Mouse (Mus musculus) ES-E14 (cell line): Measurements from ENCODE around the gene Rabgap1. TPM values are rescaled to one million over a fixed set of nuclear protein-coding genes. Genes with fewer than 3 reads are reported as not detected.

Source experiments
- DNase-seq: peaks from one replicate; pipeline ENCODE4 v3.0.0-alpha.2; 2013; ENCODE audit warnings: low read depth, low spot score
- H3K27ac ChIP-seq: 2 replicates; pipeline ENCODE4 v1.5.1; 2012; ENCODE audit warnings: low read depth, mild to moderate bottlenecking, low read length, moderate library complexity, mixed read lengths; ENCODE audit not compliant: poor library complexity, insufficient read depth, severe bottlenecking
- H3K36me3 ChIP-seq: 2 replicates; pipeline ENCODE4 v1.6.1; 2012; ENCODE audit warnings: mild to moderate bottlenecking, low read length, moderate library complexity, mixed read lengths; ENCODE audit not compliant: control insufficient read depth, poor library complexity, insufficient read depth, severe bottlenecking
- H3K4me1 ChIP-seq, 2 experiments: fragments of 150-350 bp in 1 of 2; sonication (generic) in 1 of 2; 2 replicates each; pipeline ENCODE4 v1.6.1; 2012; ENCODE audit warnings: low read length in 2 of 2, mild to moderate bottlenecking in 1 of 2, mixed read lengths in 1 of 2; ENCODE audit not compliant: control insufficient read depth in 2 of 2, insufficient read depth in 2 of 2, poor library complexity in 1 of 2
- H3K4me3 ChIP-seq, 2 experiments: fragments of 150-350 bp in 1 of 2; sonication (generic) in 1 of 2; 2 replicates each; pipeline ENCODE4 v1.5.1; 2012; ENCODE audit warnings: low read length in 2 of 2, low read depth in 1 of 2, mild to moderate bottlenecking in 1 of 2, mixed read lengths in 1 of 2; ENCODE audit not compliant: insufficient read depth in 1 of 2, poor library complexity in 1 of 2, severe bottlenecking in 1 of 2
- H3K9ac ChIP-seq: 2 replicates; pipeline ENCODE4 v1.6.1; 2012; ENCODE audit warnings: low read depth, mild to moderate bottlenecking, low read length, mixed read lengths; ENCODE audit not compliant: poor library complexity, insufficient read depth, severe bottlenecking
- H3K9me3 ChIP-seq: fragments of 150-350 bp; sonication (generic); 2 replicates; pipeline ENCODE4 v1.6.1; 2012; ENCODE audit warnings: low read depth, mild to moderate bottlenecking, low read length; ENCODE audit not compliant: control insufficient read depth, insufficient read depth
- CHD2 ChIP-seq: IDR thresholded peaks from 2 replicates; pipeline ENCODE4 v1.6.1; 2014; ENCODE audit warnings: mild to moderate bottlenecking, low read depth, low read length, inconsistent platforms
- HCFC1 ChIP-seq: IDR thresholded peaks from 2 replicates; pipeline ENCODE4 v1.6.1; 2012; ENCODE audit warnings: low read length, inconsistent platforms, borderline replicate concordance; ENCODE audit not compliant: insufficient read depth
- MAFK ChIP-seq: IDR thresholded peaks from 2 replicates; pipeline ENCODE4 v1.6.1; 2014; ENCODE audit warnings: mild to moderate bottlenecking, low read depth, low read length, inconsistent platforms; ENCODE audit not compliant: insufficient read depth
- ZC3H11A ChIP-seq: IDR thresholded peaks from 2 replicates; pipeline ENCODE4 v1.6.1; 2012; ENCODE audit warnings: low read depth, mild to moderate bottlenecking, inconsistent platforms, low read length, borderline replicate concordance
- ZNF384 ChIP-seq: IDR thresholded peaks from 2 replicates; pipeline ENCODE4 v1.6.1; 2012; ENCODE audit warnings: low read depth, low read length, inconsistent platforms
- in situ Hi-C, 2 experiments: fragments of 600-800 bp; cut with MboI; formaldehyde crosslinking; loops; one replicate each; pipeline ENCODE4 v1.15.1; 2025; ENCODE audit warnings: low sequenced_read_pairs in 2 of 2, inconsistent platforms in 1 of 2; ENCODE audit not compliant: unreplicated experiment in 2 of 2
- total RNA-seq: library from RNA; depleted of rRNA; stranded (reverse); fragments of 300-350 nt; gene quantifications from 2 replicates; pipeline ENCODE4 v1.2.3, GENCODE M21; 2012

Rabgap1 gene
- total RNA-seq, 1 experiment, result 41.0 TPM

DNA sequence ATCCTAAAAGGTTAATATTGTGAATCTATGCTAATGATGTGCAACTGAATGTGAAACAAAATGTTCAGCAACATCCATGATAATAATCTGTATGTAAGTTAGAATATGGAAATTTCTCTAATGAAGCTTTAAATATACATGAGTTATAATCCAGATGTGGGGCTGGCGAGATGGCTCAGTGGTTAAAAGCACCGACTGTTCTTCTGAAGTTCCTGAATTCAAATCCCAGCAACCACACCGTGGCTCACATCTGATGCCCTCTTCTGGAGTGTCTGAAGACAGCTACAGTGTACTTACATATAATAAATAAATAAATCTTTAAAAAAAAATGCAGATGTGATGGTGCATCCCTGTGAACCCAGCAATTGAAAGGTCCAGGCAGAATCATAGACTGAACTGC lies 19.4 kb upstream of the Rabgap1 start:
- no peaks in the 10 kb centered on the region; the same call in 1 of the 2 replicates for H3K36me3 ChIP-seq
- no peak overlapping the region for H3K9ac ChIP-seq
- no peak overlapping the region for H3K4me3 ChIP-seq
- in situ Hi-C loops, result no loop called here
- no peak for DNase-seq
- peaks cover 0 to 3% of the 10 kb centered on the region in 2 experiments; a peak in 1 of 4 replicates for H3K4me1 ChIP-seq
- no peaks in the 10 kb centered on the region for H3K9me3 ChIP-seq
- TF ChIP-seq MAFK (no peak), CHD2 (no peak), HCFC1 (no peak), ZC3H11A (no peak), ZNF384 (no peak)
- H3K27ac ChIP-seq, result no peak overlapping the region

DNA sequence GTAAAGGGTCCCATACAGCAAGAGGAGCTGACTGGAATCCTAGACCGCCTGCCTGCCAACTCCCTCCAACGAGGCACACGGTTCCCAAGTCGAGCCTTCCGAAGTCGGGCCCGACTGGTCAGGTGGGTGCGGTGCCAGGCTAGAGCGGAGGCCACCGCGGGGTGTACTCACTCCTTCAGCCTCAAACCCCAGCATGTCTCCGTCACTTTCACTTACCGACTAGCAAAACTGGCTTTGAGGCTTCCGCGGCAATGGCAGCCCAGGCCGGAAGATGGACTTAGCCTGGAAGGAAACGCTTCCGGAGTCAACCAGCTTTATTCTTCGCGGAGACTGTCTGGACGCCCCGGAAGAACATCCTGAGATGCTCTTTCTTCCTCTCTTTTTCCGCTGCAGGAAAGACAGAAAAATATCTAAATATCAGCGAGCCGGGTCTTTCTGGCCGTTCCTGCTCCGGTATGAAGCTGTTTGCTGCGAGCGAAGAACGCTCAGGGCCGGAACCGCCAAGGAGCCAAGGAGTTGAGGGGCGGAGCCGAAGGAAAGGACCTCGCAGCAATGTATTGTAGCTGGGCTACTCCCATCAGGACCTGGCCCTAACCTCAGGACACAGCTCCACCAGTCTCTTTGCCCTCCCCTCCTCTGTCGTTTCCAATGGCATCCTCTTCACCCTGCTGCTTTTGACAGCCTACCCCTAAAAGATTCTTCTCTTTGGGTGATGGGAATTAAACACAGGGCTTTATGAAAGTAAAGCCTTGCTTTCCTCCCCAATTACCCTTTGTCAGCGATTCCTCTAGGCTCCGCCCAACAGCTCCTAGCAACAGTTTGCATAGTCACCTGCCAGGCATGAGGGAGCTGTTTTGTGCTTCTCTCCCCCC lies 12.2 kb upstream of the Rabgap1 start:
- H3K4me1 ChIP-seq, result peaks cover 0 to 2% of the 10 kb centered on the region in 2 experiments; a peak in 1 of 4 replicates
- peak; percentile 80 for DNase-seq
- H3K36me3 ChIP-seq, result no peaks in the 10 kb centered on the region; the same call in 1 of the 2 replicates
- no peaks in the 10 kb centered on the region for H3K9me3 ChIP-seq
- peak overlapping the region; percentile 96 for H3K9ac ChIP-seq
- TF ChIP-seq ZNF384, result no peak
- TF ChIP-seq CHD2, result peak; percentile 72
- TF ChIP-seq HCFC1, result peak; percentile 75
- TF ChIP-seq MAFK, result peak; percentile 92
- TF ChIP-seq ZC3H11A, result no peak
- H3K27ac ChIP-seq, result peak overlapping the region; percentile 86
- in situ Hi-C loops, result no loop called here
- peak overlapping the region; percentile 79 to 97 for H3K4me3 ChIP-seq

DNA sequence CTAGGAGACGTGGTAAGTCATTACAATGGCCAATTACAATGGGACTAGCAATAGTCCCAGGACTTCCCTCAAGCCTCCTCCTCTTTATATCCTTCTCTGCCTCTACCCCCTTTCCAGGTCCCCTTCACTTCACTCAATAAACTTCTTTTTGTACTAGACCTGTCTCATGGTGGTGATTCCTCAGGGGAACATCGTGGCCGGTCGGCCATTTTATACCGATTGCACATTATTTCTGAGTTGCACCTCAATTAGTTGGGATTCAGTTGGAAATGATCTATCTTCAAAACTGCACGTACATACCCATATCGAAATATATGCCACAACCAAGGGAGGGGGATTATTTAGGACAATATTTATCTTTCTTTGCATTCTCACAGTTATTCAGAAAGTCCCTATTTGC lies 11.5 kb upstream of the Rabgap1 start:
- Histone ChIP-seq H3K9ac (peak overlapping the region; percentile 70), H3K4me1 (peaks cover 0 to 2% of the 10 kb centered on the region in 2 experiments; a peak in 1 of 4 replicates), H3K4me3 (peak overlapping the region; percentile 79 to 97), H3K9me3 (no peaks in the 10 kb centered on the region), H3K36me3 (no peaks in the 10 kb centered on the region; the same call in 1 of the 2 replicates), H3K27ac (peak overlapping the region; percentile 40; the same call in 1 of the 2 replicates)
- no peak for DNase-seq
- in situ Hi-C loops, result no loop called here
- TF ChIP-seq HCFC1, result no peak
- no peak for TF ChIP-seq CHD2
- TF ChIP-seq ZNF384, result no peak
- no peak for TF ChIP-seq MAFK
- TF ChIP-seq ZC3H11A, result no peak

DNA sequence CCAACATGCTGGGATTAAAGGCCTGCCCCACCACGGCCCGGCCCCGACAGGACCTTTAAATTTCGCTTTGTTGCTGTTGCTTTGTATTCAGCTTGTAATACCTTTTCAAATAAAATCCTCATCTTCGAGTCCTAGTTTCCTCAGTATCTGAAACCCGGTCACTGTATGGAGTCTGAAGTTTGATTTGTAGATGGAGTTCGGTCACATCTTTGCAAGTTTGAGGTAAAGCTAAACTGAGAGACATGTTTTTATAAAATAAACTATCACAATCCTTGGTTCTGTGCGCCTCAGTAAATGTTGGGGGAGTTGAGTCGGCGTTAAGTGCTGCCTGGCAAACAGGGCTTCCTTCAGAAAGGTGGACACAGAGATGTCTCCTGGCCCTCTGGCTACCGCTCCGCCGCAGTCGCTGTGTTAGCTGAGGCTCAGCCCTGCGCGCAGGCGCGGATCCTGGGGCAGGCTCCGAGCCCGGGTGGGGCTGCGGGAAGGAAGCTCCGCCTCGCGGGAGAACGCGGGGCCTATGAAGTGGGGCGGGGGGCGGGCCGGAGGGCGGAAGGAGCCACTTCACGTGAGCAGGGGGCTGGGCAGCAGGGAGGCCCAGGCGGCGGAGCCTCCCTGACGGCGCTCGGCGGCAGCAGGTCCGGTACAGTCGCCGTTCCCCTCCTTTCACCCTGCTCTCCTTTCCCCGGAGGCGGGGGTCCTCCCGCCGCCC lies 8.7 kb downstream of the Rabgap1 start:
- Histone ChIP-seq H3K4me1 (peaks cover 0 to 3% of the 10 kb centered on the region in 2 experiments; a peak in 1 of 4 replicates), H3K27ac (peak overlapping the region; percentile 92), H3K9me3 (no peaks in the 10 kb centered on the region), H3K4me3 (peak overlapping the region; percentile 97 to 99), H3K9ac (peak overlapping the region; percentile 99), H3K36me3 (no peaks in the 10 kb centered on the region)
- TF ChIP-seq HCFC1, result peak; percentile 77
- TF ChIP-seq ZNF384, result no peak
- TF ChIP-seq ZC3H11A, result no peak
- 0 out of 2 replicates have a peak, but pooled peaks have one; percentile 5 for TF ChIP-seq CHD2
- no peak for TF ChIP-seq MAFK
- in situ Hi-C loops, result no loop called here
- DNase-seq, result peak; percentile 91
